Mouse (Mus musculus): ENCODE measurements around the gene Stk38.

- TF ChIP-seq POLR2A (IDR thresholded peaks at IDR 0.05; ENCODE audit: extremely low read depth, insufficient read depth, low read length) (no peak), CTCF (IDR thresholded peaks at IDR 0.05; ENCODE audit: extremely low read depth, insufficient read depth, low read length) (no peak)
Measured at GRCm38 (mm10) chr17:29031771-29032273, 24.0 kb upstream of the Stk38 start.
